Mouse (Mus musculus): ENCODE data around the gene Apol8. TPM values are rescaled to one million over a fixed set of nuclear protein-coding genes. Genes with fewer than 3 reads are reported as not detected.
A peak's percentile ranks its signal among the peaks of the same experiment; 100 is the strongest.

Gene Apol8
- polyA plus RNA-seq (2015; fragmentation: Nextera tagmentation; extraction: Ambion mirVana) = 0.26 and 0.45 TPM in 2 replicates

DNA sequence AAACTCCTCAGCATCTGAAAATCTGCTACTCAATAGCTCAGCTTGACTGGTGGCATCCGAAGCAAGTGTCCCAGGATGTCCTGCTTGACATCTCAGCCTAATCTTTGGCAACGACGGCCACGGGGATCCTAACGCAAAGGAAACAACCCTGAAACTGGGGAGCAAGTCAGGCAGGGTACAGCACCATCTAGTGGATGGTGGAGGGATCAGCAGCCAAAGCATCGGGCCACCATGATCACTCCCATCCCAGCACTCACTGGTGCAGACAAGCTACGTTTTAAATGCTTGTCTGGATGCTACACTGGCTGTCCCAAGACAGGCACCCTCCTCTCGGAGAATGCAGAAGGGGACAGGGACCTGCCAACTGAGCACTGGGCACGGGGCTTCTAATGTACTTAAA, at the start of gene Apol8:
Gene Apol8, minus strand, starts transcription at position 156 of the 400 bp plus-strand sequence.
- H3K4me3 ChIP-seq (replicated peaks) = no peak within 1 kb of the TSS
- H3K9ac ChIP-seq = no peak within 1 kb of the TSS
- no peaks in the 10 kb centered on the region for H3K9me3 ChIP-seq (replicated peaks)
- H3K4me1 ChIP-seq = no peaks in the 10 kb centered on the region
- peaks cover 28% of the 10 kb centered on the region for H3K36me3 ChIP-seq
- H3K27ac ChIP-seq = no peak within 1 kb of the TSS
- H3K4me2 ChIP-seq = no peak within 1 kb of the TSS
- no peak for ATAC-seq (replicated peaks; ENCODE audit: low FRiP score)
- H3K27me3 ChIP-seq = no peaks in the 10 kb centered on the region
- 8% methylated on average over 9 of the region's 9 CpGs for WGBS

DNA sequence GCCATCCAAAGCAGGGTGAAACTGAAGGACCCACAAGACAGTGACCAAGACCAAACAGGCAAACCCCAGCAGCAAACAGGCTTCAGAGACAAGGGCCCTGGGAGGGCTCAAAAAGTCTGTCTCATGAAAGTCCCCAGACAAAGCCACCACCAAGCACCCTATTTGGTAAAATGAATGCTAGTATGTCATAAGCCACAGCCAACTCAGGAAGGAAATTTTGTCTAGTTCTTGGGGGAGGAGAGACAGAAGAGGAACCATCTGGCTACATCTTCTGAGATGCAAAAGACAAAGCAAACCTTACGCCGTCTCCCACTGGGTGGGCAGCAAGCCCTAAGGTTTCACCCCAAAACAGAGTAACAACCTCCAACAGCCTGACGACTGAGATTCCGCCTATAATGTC, 48.9 kb upstream of the Apol8 start:
- ATAC-seq (replicated peaks; ENCODE audit: low FRiP score) = no peak
- 93% methylated on average over 4 of the region's 4 CpGs for WGBS

DNA sequence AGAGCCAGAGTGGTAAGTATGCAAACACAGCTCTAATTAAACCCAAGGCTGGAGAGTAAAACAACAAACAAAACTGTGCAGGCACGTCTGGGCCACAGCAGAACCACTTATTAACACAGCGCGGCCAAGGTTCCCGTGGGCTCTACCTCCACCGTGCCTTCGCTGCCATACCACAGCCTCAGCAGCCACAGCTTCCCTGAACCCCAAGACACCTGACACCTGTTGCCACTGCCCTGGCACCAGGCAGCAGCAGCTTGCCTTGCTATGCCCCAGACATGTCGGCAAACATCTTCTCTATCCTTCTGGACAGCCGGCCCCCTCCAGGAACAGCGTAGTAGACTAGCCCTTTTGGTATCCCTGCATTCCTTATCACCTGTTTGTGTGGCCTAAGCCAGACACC, 48.1 kb upstream of the Apol8 start:
- WGBS = 82% methylated on average over 9 of the region's 9 CpGs
- 0 out of 2 replicates have a peak overlapping the region, but pooled peaks have one; percentile 20 for H3K27ac ChIP-seq
- peaks cover 40% of the 10 kb centered on the region for H3K4me1 ChIP-seq
- no peak for ATAC-seq (replicated peaks; ENCODE audit: low FRiP score)
- peaks cover 92% of the 10 kb centered on the region for H3K36me3 ChIP-seq
- no peaks in the 10 kb centered on the region for H3K9me3 ChIP-seq (replicated peaks)
- H3K4me2 ChIP-seq = no peak overlapping the region
- H3K4me3 ChIP-seq (replicated peaks) = no peak overlapping the region
- H3K27me3 ChIP-seq = no peaks in the 10 kb centered on the region
- H3K9ac ChIP-seq = no peak overlapping the region

More for the DNA sequence above, 48.9 kb upstream of the Apol8 start:
- H3K27me3 ChIP-seq = no peaks in the 10 kb centered on the region
- H3K4me2 ChIP-seq = no peak overlapping the region
- H3K4me1 ChIP-seq = peaks cover 40% of the 10 kb centered on the region
- H3K9me3 ChIP-seq (replicated peaks) = no peaks in the 10 kb centered on the region
- H3K36me3 ChIP-seq = peaks cover 97% of the 10 kb centered on the region
- no peak overlapping the region for H3K4me3 ChIP-seq (replicated peaks)
- H3K27ac ChIP-seq = no peak overlapping the region; the same call in 1 of the 2 replicates
- H3K9ac ChIP-seq = no peak overlapping the region

DNA sequence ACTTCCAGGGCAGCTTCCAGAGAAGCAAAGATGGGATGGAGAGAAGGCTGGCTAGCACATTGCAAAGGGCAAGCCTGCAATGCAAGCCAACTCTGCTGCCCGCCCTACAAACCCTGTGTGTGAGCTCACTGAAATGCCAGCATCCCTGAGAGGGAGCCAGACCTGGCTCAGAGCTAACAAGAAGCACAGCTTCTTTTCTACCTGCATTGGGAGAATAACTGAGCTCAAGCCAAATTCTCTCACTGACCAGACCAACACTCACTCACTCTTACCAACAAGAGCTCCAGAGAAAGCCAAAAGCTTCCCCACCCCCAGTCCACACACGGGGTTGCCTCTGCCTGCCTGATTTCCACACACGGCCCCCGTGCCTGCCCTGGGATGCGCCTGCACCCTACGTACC, 47.7 kb upstream of the Apol8 start:
- 89% methylated on average over 6 of the region's 6 CpGs for WGBS
- Histone ChIP-seq H3K9me3 (replicated peaks) (no peaks in the 10 kb centered on the region), H3K27me3 (no peaks in the 10 kb centered on the region), H3K4me2 (no peak overlapping the region), H3K4me1 (peaks cover 44% of the 10 kb centered on the region), H3K27ac (0 out of 2 replicates have a peak overlapping the region, but pooled peaks have one; percentile 20), H3K4me3 (replicated peaks) (no peak overlapping the region), H3K9ac (no peak overlapping the region), H3K36me3 (peaks cover 87% of the 10 kb centered on the region)
- ATAC-seq (replicated peaks; ENCODE audit: low FRiP score) = no peak

DNA sequence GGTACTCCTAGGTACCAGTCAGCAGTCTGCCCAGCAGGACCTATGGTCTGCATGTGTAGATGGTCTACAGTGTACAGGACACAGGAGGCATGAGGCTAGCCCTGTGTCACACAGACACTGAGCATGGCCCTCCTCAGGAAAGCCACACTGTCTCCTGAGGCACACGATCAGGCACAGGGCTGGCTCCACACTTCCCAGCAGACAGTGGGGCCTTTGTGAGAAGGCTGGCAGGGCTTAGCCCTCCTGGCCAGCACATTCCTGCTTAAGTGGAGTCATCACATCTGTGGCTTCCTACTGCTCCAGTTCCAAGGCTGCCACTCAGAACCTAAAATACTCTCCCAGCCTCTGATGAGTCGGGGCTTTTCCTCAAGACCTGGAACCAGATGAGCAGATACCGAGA, 46.9 kb upstream of the Apol8 start:
- Histone ChIP-seq H3K9me3 (replicated peaks) (no peaks in the 10 kb centered on the region), H3K4me2 (no peak overlapping the region), H3K36me3 (peaks cover 80% of the 10 kb centered on the region), H3K4me3 (replicated peaks) (no peak overlapping the region), H3K27me3 (no peaks in the 10 kb centered on the region), H3K9ac (no peak overlapping the region), H3K4me1 (peaks cover 46% of the 10 kb centered on the region), H3K27ac (peak overlapping the region; percentile 3; the same call in 1 of the 2 replicates)
- ATAC-seq (replicated peaks; ENCODE audit: low FRiP score) = no peak
- 76% methylated on average over 3 of the region's 3 CpGs for WGBS

DNA sequence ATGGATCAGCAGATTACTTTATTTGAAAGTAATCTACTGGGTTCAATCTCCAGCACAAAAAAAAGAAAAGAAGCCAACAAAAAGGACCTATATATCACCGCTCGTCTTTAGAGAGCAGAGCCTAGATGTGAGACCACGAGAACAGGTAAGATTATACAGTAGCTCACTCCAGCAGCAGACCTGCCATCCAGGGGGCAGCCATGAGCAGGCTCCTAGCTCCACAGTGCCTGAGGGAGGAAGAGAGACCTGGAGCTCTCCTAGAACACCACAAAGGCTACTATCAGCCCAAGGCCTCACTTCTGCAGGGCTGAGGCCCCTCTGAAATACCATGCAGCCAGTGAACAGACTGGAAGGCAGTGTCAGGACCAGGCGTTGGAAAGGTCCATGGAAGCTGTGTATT, 46.2 kb upstream of the Apol8 start:
- 81% methylated on average over 4 of the region's 4 CpGs for WGBS
- peaks cover 74% of the 10 kb centered on the region for H3K36me3 ChIP-seq

DNA sequence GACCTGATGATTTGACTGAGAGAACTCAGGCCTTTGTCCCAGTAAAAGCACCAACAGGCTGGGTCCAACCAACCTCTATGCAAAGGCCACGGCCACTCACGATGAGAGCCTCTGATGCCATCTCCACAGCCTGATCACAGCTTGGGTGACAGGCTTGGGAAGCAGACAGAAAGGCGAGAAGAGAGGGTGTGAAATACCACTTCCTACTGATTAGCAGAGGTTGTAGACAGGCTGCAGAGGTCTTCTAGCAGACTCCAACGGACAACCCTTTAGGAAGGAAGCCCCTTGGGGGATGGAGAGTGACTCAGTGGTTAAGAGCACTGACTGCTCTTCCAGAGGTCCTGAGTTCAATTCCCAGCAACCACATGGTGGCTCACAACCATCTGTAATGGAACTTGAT, 44.4 kb upstream of the Apol8 start:
- Histone ChIP-seq H3K4me1 (peaks cover 68% of the 10 kb centered on the region), H3K36me3 (peaks cover 69% of the 10 kb centered on the region), H3K27me3 (no peaks in the 10 kb centered on the region), H3K9me3 (replicated peaks) (no peaks in the 10 kb centered on the region), H3K4me2 (no peak overlapping the region), H3K9ac (no peak overlapping the region), H3K27ac (peak overlapping the region; percentile 98), H3K4me3 (replicated peaks) (no peak overlapping the region)
- WGBS = 31% methylated on average over 4 of the region's 4 CpGs
- ATAC-seq (replicated peaks; ENCODE audit: low FRiP score) = no peak

More for the DNA sequence above, 46.2 kb upstream of the Apol8 start:
- Histone ChIP-seq H3K4me3 (replicated peaks) (no peak overlapping the region), H3K9me3 (replicated peaks) (no peaks in the 10 kb centered on the region), H3K27ac (0 out of 2 replicates have a peak overlapping the region, but pooled peaks have one; percentile 3), H3K4me1 (peaks cover 52% of the 10 kb centered on the region), H3K9ac (no peak overlapping the region), H3K27me3 (no peaks in the 10 kb centered on the region), H3K4me2 (no peak overlapping the region)
- ATAC-seq (replicated peaks; ENCODE audit: low FRiP score) = no peak

DNA sequence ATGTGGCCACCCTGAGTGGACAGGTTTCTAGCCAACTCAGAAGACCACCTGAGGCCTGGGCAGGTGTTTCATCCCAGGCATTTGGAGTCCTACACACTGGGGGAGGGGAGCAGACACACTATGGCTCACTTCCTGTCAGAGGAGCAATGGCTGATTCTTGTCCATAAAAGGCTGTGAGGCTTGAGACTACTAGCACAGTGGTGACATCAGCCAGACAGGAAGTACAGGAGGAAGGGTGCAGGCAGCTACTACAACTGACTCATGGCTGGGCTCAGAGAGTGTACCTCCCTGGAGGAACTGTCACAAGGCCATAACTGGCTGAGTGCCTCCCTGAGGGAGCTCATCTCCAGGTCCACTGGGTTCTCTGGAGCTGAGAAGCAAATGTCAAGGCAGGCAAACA, 43.7 kb upstream of the Apol8 start:
- Histone ChIP-seq H3K9ac (no peak overlapping the region), H3K4me3 (replicated peaks) (no peak overlapping the region), H3K4me2 (no peak overlapping the region), H3K9me3 (replicated peaks) (no peaks in the 10 kb centered on the region), H3K36me3 (peaks cover 69% of the 10 kb centered on the region), H3K27ac (peak overlapping the region; percentile 98), H3K4me1 (peaks cover 74% of the 10 kb centered on the region), H3K27me3 (no peaks in the 10 kb centered on the region)
- ATAC-seq (replicated peaks; ENCODE audit: low FRiP score) = peak; percentile 37; the same call in 1 of the 2 replicates

DNA sequence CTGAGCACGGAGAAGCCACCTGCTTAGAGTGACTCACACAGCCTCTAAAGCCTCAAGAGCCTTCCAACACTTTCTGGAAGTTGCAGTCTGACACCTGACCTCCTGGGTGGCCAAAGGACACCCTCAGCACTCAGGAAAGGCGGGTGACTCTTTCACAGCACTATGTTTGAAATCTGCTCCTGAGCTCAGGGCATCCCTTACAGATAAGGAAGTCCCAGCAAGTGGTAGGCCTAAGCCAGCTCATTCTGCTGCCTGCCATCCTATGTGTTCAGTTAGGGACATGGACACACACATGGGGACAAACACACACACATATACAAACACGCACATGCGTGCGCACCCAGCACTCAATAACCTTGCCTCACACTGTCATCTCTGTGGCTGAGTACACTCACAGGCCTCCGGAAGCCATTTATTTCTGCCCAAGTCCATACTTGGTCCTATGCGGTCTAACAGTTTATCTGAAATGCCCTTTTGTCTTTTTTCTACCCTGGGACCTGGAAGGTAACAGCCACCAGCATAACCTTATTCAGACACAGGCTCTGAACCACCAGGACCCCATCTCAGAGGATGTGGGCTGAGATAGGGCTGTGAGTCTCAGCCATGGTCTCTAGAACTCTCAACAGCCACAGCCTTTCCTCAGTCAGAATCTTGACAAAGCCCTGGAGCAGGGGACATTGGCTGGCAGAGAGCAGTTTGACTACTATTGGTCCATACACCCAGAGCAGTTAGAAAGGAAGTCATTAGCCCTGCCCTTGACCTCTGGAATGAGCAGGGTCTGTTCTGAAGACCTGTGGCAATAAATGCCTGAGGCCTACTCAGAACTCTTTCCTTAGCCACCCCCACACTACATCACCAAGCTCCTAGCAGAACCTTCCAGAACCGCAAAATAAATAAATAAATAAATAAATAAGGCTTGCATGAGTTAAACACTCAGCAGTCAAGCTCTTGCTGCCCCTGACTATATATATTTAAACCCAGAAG, 43.0 kb upstream of the Apol8 start:
- no peaks in the 10 kb centered on the region for H3K9me3 ChIP-seq (replicated peaks)
- WGBS = 79% methylated on average over 8 of the region's 8 CpGs
- no peak overlapping the region for H3K4me3 ChIP-seq (replicated peaks)
- H3K36me3 ChIP-seq = peaks cover 69% of the 10 kb centered on the region
- no peak overlapping the region for H3K4me2 ChIP-seq
- ATAC-seq (replicated peaks; ENCODE audit: low FRiP score) = no peak
- peak overlapping the region; percentile 8; the same call in 1 of the 2 replicates for H3K9ac ChIP-seq
- H3K4me1 ChIP-seq = peaks cover 77% of the 10 kb centered on the region
- H3K27me3 ChIP-seq = no peaks in the 10 kb centered on the region
- peak overlapping the region; percentile 98 for H3K27ac ChIP-seq

DNA sequence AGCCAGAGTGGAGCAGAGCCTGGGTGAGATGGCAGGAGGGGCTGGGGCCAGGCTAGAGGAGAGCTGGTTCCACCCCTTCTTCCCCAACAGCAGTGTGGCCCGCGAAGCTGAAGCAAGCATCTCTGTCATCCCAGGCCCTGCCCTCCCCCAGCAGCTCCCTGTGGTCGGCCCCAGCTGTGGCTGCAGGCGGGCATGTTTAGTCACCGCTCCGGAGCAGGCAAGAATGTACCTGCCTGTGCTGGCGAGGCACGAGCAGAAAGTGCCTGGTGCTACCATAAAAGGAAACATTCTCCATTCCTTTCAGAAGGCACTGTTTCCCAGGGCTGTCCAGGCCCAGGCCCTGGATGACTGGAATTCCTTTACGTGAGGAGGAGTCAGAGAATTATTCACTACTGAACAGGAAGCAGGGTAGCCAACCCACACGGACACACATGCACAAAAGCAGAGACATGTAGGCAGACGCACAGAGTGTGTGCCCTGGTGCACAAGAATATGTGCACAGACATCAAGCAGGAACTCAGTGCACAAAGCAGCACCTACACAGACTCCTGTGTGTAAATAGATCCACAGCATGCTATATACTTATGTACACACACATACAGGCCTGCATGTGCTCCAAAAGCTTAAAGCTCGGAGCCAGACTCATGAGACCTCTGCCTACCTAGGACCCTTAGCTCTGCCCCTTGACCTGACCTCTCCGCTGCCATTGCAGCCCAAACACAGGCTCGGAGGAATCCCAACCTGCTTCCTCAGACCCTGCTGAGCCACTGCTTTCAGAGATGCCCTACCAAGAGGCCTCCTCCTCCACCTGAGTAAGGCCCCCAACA, 42.1 kb upstream of the Apol8 start:
- Histone ChIP-seq H3K4me3 (replicated peaks) (no peak overlapping the region), H3K9me3 (replicated peaks) (no peaks in the 10 kb centered on the region), H3K27me3 (no peaks in the 10 kb centered on the region), H3K4me1 (peaks cover 81% of the 10 kb centered on the region), H3K36me3 (peaks cover 69% of the 10 kb centered on the region), H3K4me2 (peak overlapping the region; percentile 34), H3K9ac (peak overlapping the region; percentile 19; the same call in 1 of the 2 replicates), H3K27ac (peak overlapping the region; percentile 98)
- ATAC-seq (replicated peaks; ENCODE audit: low FRiP score) = peak; percentile 80
- 15% methylated on average over 14 of the region's 14 CpGs for WGBS

DNA sequence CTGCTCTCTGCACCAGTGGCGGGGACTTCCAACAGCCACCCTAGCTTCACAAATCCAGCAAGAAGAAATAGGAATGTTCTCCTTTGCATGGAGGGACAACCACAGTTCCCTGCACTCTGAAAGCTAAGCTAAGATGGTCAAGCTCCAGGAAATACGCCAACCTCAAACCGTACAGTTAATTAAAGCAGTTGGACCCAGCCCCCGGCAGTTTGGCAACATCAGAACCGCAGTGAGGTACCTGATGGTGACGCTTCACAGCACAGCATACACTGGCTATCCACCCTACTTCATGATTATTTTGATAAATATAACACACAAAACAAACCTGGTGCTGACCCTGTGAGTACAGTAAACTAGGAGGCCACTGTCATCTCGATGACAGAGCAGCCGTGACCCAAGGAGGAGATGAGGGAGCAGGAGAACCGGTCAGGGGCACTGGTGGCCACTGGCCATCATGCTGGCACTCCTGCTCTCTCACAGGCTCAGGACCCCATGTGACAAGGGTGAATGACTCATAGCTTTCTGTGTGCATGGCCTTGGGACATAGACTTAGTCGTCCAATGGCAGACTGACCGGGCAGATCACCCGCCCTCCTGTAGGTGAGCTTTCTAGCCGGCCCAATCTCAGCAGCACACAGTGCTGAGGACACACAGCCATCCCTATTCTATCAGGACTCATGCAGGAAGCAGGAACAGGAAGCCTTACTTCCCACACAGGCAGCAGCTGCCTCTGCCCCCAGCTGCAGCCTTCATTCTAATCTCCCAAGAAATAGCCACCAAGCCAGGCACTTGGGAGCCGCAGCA, 41.0 kb upstream of the Apol8 start:
- WGBS = 59% methylated on average over 14 of the region's 14 CpGs
- no peak overlapping the region for H3K9ac ChIP-seq
- H3K27me3 ChIP-seq = no peaks in the 10 kb centered on the region
- H3K27ac ChIP-seq = peak overlapping the region; percentile 98
- ATAC-seq (replicated peaks; ENCODE audit: low FRiP score) = 0 out of 2 replicates have a peak, but pooled peaks have one; percentile 20
- H3K4me2 ChIP-seq = peak overlapping the region; percentile 34
- H3K4me1 ChIP-seq = peaks cover 78% of the 10 kb centered on the region
- H3K9me3 ChIP-seq (replicated peaks) = no peaks in the 10 kb centered on the region
- H3K36me3 ChIP-seq = peaks cover 69% of the 10 kb centered on the region
- H3K4me3 ChIP-seq (replicated peaks) = no peak overlapping the region
